Mouse (Mus musculus): ENCODE data around the gene Armh3.

The Armh3 gene

DNA sequence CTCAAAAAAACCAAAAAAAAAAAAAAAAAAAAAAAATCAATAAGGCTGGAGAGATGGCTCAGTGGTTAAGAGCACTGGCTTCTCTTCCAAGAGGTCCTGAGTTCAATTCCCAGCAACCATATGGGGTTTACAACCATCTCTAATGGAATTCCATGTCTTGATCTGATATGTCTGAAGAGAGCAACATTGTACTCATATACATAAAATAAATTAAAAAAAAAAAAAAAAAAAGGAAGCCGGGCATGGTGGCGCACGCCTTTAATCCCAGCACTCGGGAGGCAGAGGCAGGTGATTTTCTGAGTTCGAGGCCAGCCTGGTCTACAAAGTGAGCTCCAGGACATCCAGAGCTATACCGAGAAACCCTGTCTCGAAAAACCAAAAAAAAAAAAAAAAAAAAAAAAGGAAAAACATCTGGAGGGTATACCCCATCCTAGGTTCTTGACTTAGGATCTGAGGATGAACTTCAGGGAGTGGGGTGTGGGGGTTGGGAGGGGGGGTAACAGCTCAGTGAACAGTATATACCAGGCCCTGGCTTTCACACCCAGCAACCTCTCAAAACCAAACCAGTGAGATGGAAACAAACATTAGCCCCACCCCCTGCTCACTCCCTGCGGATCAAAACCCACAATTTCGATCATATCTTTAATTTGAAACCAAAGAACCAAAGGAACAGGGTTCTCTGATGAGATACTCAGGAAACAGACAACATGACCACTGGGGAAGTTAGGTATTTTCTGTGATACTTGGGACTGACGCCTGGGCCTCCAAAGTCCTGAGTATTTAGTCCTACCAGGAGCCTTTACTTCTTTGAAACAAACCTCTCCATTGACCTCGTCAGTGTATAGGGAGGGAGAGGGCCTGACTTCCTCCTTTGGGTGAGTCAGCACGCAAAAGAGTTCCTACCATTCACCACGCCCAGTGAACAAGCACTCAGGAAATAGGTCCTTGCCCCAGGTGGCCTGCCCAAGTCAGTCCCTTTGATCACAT lies 208.1 kb downstream of the Armh3 start:
- no peak for DNase-seq (ENCODE audit: low spot score in 2 of 2)

DNA sequence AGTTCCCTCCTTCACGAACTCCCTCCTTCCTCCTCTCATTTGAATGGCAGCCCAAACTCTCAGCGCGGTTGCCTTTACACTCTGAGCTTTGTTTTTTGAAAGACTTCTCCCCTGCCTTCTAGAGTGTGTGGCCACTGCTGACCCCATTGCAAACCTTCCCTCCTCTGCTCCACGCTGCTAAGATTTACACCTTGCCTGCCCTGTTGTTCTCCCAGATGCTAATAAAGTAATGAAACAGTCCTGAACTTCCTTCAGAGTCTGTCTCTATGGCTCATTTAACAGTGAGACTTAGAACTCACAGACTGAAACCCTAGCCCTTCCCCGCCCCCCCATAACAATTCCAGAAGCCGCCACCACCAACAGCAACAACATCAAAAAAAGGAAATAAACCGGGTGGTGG lies 208.9 kb downstream of the Armh3 start:
- DNase-seq (ENCODE audit: low spot score in 2 of 2) = no peak

DNA sequence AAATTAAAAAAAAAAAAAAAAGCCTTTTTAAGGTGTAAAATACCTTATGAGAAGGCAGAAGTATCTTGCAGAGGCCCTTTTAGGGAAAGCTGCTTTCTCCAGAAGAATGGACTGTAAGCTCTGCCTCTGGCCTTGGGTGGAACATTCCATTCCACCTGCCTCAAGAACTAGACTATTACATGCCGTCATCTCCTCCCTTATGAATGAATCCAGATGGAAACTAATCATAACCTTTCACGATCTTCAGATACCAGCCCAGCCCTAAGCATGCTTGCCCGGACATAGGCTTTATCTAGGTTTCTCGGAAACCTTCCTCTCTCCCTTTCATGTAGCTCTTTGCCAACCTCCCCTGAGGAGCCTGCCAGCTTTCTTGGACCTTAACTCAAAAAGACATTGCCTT lies 210.0 kb downstream of the Armh3 start:
- DNase-seq (ENCODE audit: low spot score in 2 of 2) = no peak

DNA sequence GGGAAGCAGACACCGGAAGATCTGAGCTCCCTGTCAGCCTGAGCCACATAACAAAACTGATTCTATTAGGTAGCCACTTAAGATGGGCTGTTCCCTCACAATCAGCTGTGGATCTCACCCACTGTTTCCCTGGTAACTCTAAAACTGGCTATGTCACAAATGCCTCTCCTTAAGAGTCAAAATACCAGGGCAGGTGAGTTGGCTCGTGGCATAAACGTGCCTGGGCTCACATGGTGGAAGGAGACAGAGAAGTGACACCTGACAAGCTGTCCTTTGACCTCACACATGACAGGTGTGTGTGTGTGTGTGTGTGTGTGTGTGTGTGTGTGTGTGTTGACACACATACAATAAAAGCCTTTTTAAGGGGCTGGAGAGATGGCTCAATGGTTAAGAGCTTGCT lies 210.8 kb downstream of the Armh3 start:
- no peak for DNase-seq (ENCODE audit: low spot score in 2 of 2)

DNA sequence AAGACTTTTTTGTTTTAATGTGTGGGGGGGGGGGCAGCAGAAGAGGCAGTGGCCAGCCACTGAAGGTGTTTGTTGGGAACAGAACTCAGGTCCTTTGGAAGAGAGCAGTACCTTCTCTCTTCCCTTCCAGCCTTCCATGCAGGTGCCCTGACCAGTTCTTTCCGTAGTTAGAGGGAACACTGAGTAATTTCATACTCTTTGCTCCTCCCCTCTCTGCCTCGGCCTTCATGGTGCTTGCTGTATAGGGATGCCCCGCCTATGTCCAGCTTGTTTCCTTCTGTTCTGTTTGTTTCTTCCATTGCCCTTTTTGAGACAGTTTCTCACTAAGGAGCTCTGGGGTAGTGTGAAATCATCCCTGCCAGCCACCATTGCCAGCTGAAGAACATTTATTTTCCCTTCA lies 212.8 kb downstream of the Armh3 start:
- DNase-seq (ENCODE audit: low spot score in 2 of 2) = no peak

DNA sequence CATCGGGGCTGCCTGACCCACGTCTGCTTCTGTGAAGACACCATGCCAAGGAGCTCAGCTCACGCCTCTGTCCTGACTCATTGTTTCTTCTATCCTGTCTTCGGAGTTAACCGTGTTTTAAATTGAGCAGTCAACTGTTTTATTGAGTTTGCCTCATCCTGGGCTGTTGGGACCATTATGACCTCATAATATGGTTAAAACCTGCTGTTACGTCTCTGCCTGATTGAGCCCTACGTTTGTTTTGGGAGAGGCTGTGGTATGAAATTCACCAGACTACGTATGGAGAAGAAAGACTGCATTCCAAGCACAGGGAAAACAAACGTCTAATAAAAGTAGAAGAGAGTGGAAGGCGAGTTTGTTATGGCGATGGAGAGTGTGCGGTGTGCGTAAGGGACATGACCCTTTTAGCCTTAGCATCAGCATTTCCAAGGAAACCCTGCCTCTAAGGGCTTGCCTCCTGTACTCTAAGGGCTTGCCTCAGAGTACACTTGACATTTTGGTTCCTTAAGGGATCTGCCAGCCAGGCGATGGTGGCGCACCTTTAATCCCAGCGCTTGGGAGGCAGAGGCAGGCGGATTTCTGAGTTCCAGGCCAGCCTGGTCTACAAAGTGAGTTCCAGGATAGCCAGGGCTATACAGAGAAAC lies 214.2 kb downstream of the Armh3 start:
- DNase-seq (ENCODE audit: low spot score in 2 of 2) = no peak

DNA sequence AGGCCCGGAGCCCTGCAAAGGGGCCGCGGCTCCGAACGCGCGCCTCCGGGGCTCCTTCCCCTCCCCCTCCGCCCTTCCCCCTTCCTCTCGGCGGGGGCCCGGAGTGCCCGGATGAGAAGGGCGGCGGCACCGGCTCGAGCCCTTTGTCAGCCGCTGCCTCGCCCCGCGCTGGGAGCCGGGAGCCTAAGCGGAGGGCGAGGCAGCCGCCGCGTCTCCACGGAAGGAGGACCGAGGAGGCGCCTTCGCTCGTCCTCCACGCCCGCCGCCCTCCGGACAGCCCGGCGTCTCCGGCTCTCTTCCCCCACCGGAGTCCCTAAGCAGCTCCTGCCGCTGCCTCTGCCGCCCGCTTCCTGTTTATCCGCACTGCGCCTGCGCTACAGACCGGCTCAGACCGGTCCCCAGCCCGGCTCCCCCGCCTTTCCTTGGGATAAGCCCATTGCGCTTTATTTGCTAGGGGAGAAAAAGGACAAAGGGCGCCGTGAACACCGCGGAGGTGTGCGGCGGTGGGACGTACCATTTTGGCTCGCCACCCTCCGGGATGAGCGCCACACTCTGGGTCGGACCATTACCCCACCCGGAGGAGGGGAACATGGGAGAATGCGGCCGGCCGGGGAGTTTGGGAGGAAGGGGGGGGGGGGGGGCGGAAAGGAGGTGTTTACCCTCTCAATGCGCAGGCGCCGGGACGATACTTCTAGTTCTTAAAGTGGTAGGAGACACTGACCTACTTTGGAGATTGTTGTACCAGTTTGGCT lies 214.9 kb downstream of the Armh3 start, which contains the start of gene Mgea5:
Mgea5 (minus strand) TSS at position 657 of the 752 bp plus-strand sequence.
- peak; percentile 98 for DNase-seq (ENCODE audit: low spot score in 2 of 2)

DNA sequence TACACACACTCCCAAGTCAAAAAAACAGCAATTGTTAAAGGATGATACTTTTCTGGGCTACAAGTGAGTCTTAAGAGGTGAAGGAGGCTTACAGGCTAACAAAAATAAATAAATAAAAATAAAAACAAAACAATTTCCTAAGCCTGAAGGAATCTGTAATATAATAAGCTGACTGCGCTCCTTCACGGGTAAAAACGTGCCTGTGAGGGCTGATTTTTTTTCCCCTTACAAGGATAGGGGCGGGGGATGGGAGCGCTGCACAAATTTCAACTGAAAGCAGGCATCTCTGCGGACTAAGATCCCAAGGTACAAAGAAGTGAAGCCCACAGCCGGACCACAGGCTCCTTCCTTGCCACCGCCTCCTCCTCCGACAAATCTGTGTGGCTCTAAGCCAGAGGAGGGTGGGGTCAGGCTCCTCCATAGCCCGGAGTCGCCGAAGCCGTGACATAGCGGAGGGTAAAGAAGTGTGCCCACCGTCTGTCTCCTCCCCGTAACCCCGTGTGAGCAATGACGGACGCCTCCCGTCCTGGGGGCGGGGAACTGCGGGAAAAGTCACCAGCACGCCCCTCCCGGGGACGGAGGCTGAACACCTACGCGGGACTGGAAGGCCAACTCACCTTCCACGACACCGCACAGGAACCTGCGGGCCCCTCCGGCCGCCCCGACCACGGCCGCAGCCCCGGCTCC lies 215.8 kb downstream of the Armh3 start:
- peak; percentile 51 to 59 for DNase-seq (ENCODE audit: low spot score in 2 of 2)

DNA sequence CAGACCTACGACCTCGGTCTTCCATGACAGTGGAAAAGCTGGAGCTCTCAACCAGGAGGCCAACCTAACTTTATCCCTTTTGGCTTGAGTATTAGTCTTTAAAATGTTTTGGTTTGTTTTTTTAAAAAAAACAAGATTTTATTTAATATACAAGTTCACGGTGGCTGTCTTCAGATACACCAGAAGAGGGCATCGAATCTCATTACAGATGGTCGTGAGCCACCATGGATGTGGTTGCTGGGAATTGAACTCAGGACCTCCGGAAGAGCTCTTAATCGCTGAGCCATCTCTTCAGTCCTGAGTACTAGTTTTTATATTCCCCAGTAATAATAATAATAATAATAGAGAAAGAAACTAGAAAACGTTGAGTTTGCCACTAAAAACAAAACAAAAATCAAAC lies 216.6 kb downstream of the Armh3 start:
- no peak for DNase-seq (ENCODE audit: low spot score in 2 of 2)

DNA sequence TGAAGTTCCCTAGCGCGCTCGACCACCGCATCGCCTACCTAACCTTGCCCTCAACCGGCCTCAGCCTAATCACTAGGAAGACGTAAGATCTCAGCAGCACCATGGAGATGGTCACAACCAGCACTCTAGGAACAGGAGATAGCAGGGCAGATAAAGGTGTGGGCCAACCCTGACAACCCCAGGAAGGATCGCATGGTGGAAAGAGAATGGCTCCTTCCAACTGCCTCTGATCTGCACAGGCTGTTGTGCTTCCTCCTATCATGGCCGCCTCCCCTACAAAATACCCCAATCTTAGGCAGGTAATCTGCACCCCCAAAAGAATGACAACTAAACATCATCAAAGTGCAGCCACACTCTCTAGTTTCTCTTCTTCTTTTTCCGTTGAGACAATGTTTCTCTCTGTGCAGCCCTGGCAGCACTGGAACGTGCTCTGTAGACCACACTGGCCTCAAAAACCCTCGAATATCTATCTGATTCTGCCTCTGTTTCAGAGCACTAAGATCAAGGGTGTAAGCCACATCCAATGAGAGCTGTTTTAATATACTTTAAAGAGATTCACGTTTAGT lies 217.9 kb downstream of the Armh3 start:
- no peak for DNase-seq (ENCODE audit: low spot score in 2 of 2)

DNA sequence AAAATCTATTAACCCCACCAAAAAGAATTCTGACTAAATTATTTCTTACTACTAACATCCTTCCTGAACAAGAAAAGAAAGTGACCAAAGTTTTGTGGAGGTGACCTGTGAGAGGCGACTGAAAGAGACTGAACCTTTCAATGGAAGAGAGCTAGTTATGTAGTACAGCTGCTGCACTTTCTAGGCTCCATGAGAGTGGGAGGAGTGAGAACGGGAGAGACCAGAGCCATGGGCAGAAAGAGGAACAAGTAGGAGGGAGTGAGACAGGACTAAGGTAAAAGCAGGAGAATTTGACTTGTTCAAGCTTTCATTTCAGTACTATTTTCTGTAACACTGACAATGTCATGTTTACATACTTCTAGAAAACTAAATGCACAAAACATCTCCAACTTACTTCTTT lies 222.8 kb downstream of the Armh3 start:
- DNase-seq (ENCODE audit: low spot score in 2 of 2) = peak; percentile 19 to 59

DNA sequence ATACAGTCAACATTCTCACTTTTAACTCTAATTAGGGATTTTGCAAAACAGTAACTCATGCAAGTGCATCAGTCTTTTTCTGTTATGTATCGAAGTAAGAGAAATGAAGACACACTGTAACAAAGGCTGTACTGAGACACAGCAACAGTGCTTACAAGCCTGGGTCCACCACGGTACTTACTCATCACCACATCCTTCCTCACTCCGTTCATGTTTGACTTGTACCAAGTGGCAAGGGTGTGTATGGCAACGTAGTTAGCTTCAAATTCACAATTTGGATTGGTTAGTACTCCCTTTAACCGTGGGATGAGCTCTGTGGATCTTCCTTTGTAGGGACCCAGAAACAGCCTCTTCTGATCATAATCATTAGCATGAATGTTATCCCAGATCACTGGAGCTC lies 226.8 kb downstream of the Armh3 start:
- no peak for DNase-seq (ENCODE audit: low spot score in 2 of 2)

All from frontal cortex, postnatal 36 days (tissue).